Mouse (Mus musculus): ENCODE results near the gene Mycbpap. TPM values are rescaled to one million over a fixed set of nuclear protein-coding genes. Genes with fewer than 3 reads are reported as not detected.
A peak's percentile ranks its signal among the peaks of the same experiment; 100 is the strongest.

The Mycbpap gene
- polyA plus RNA-seq, 1 experiment = 0.02 TPM

- Histone ChIP-seq H3ac (ENCODE audit: control insufficient read depth, insufficient read length) (no peak overlapping the region), H3K36me3 (ENCODE audit: control insufficient read depth, insufficient read depth) (no peaks in the 10 kb centered on the region), H3K4me2 (ENCODE audit: low read depth) (no peak overlapping the region), H3K4me3 (no peak overlapping the region), H3K79me2 (ENCODE audit: control insufficient read depth, insufficient read depth) (no peaks in the 10 kb centered on the region), H3K27me3 (ENCODE audit: control insufficient read depth, insufficient read depth, insufficient read length) (peaks cover 20% of the 10 kb centered on the region)
- TF ChIP-seq REST (IDR thresholded peaks at IDR 0.05; ENCODE audit: insufficient read depth, insufficient read length) (no peak), E2F4 (IDR thresholded peaks at IDR 0.05; ENCODE audit: insufficient read depth) (no peak), SRF (IDR thresholded peaks at IDR 0.05; ENCODE audit: control insufficient read depth, insufficient read length, low read depth) (no peak), TCF3 (IDR thresholded peaks at IDR 0.05; ENCODE audit: insufficient read length, low read depth) (no peak), POLR2AphosphoS2 (IDR thresholded peaks at IDR 0.05; ENCODE audit: insufficient read length, low read depth) (no peak), CEBPB (IDR thresholded peaks at IDR 0.05; ENCODE audit: insufficient read depth, poor library complexity, severe bottlenecking) (no peak), MYOD1 (IDR thresholded peaks at IDR 0.05; ENCODE audit: control insufficient read depth in 1 of 3, insufficient read length in 2 of 3, low read depth in 2 of 3) (no peak), MYOG (IDR thresholded peaks at IDR 0.05; ENCODE audit: control insufficient read depth in 1 of 3, insufficient read depth in 1 of 3, insufficient read length in 2 of 3, low read depth in 2 of 3) (no peak), MAX (IDR thresholded peaks at IDR 0.05; ENCODE audit: low read depth) (no peak), USF1 (IDR thresholded peaks at IDR 0.05; ENCODE audit: low read depth) (no peak)
These were observed 29.8 kb downstream of the Mycbpap start for GRCm38 (mm10) chr11:94491749-94492099.

GRCm38 (mm10) chr11:94491035-94491748 is 30.4 kb downstream of the Mycbpap start:
- peaks cover 22% of the 10 kb centered on the region for H3K27me3 ChIP-seq (ENCODE audit: control insufficient read depth, insufficient read depth, insufficient read length)
- H3K4me3 ChIP-seq = no peak overlapping the region
- TF ChIP-seq REST (IDR thresholded peaks at IDR 0.05; ENCODE audit: insufficient read depth, insufficient read length) (no peak), MAX (IDR thresholded peaks at IDR 0.05; ENCODE audit: low read depth) (no peak), USF1 (IDR thresholded peaks at IDR 0.05; ENCODE audit: low read depth) (no peak), E2F4 (IDR thresholded peaks at IDR 0.05; ENCODE audit: insufficient read depth) (no peak), POLR2AphosphoS2 (IDR thresholded peaks at IDR 0.05; ENCODE audit: insufficient read length, low read depth) (no peak), TCF3 (IDR thresholded peaks at IDR 0.05; ENCODE audit: insufficient read length, low read depth) (no peak), CEBPB (IDR thresholded peaks at IDR 0.05; ENCODE audit: insufficient read depth, poor library complexity, severe bottlenecking) (no peak), TCF12 (IDR thresholded peaks at IDR 0.05; ENCODE audit: insufficient read depth, poor library complexity, severe bottlenecking) (no peak)
- H3K79me2 ChIP-seq (ENCODE audit: control insufficient read depth, insufficient read depth) = no peaks in the 10 kb centered on the region
- H3K36me3 ChIP-seq (ENCODE audit: control insufficient read depth, insufficient read depth) = no peaks in the 10 kb centered on the region
- H3K4me2 ChIP-seq (ENCODE audit: low read depth) = peak overlapping the region; percentile 12
- no peak overlapping the region for H3ac ChIP-seq (ENCODE audit: control insufficient read depth, insufficient read length)

GRCm38 (mm10) chr11:94489745-94490144 is 31.8 kb downstream of the Mycbpap start:
- no peak overlapping the region for H3K4me3 ChIP-seq
- H3K36me3 ChIP-seq (ENCODE audit: control insufficient read depth, insufficient read depth) = no peaks in the 10 kb centered on the region
- no peaks in the 10 kb centered on the region for H3K79me2 ChIP-seq (ENCODE audit: control insufficient read depth, insufficient read depth)
- TF ChIP-seq CEBPB (IDR thresholded peaks at IDR 0.05; ENCODE audit: insufficient read depth, poor library complexity, severe bottlenecking) (no peak), MAX (IDR thresholded peaks at IDR 0.05; ENCODE audit: low read depth) (no peak), USF1 (IDR thresholded peaks at IDR 0.05; ENCODE audit: low read depth) (no peak)
- no peak overlapping the region for H3ac ChIP-seq (ENCODE audit: control insufficient read depth, insufficient read length)
- peaks cover 35% of the 10 kb centered on the region for H3K27me3 ChIP-seq (ENCODE audit: control insufficient read depth, insufficient read depth, insufficient read length)
- H3K4me2 ChIP-seq (ENCODE audit: low read depth) = no peak overlapping the region

- TF ChIP-seq POLR2AphosphoS2 (IDR thresholded peaks at IDR 0.05; ENCODE audit: insufficient read length, low read depth) = no peak
- TF ChIP-seq TCF12 (IDR thresholded peaks at IDR 0.05; ENCODE audit: insufficient read depth, poor library complexity, severe bottlenecking) = no peak
- no peak for TF ChIP-seq MAX (IDR thresholded peaks at IDR 0.05; ENCODE audit: low read depth)
- TF ChIP-seq USF1 (IDR thresholded peaks at IDR 0.05; ENCODE audit: low read depth) = no peak
- TF ChIP-seq MYOD1 (IDR thresholded peaks at IDR 0.05; ENCODE audit: control insufficient read depth in 1 of 3, insufficient read length in 2 of 3, low read depth in 2 of 3) = no peak
- TF ChIP-seq E2F4 (IDR thresholded peaks at IDR 0.05; ENCODE audit: insufficient read depth) = no peak
- TF ChIP-seq MYOG (IDR thresholded peaks at IDR 0.05; ENCODE audit: control insufficient read depth in 1 of 3, insufficient read depth in 1 of 3, insufficient read length in 2 of 3, low read depth in 2 of 3) = no peak
- no peak for TF ChIP-seq CEBPB (IDR thresholded peaks at IDR 0.05; ENCODE audit: insufficient read depth, poor library complexity, severe bottlenecking)
- H3K4me2 ChIP-seq (ENCODE audit: low read depth) = no peak overlapping the region
- no peaks in the 10 kb centered on the region for H3K79me2 ChIP-seq (ENCODE audit: control insufficient read depth, insufficient read depth)
- no peaks in the 10 kb centered on the region for H3K36me3 ChIP-seq (ENCODE audit: control insufficient read depth, insufficient read depth)
- no peak overlapping the region for H3K4me3 ChIP-seq
- H3ac ChIP-seq (ENCODE audit: control insufficient read depth, insufficient read length) = no peak overlapping the region
- peaks cover 41% of the 10 kb centered on the region for H3K27me3 ChIP-seq (ENCODE audit: control insufficient read depth, insufficient read depth, insufficient read length)
These were observed 32.6 kb downstream of the Mycbpap start for GRCm38 (mm10) chr11:94488767-94489533.

- no peak within 1 kb of the TSS for H3K4me3 ChIP-seq
- TF ChIP-seq TCF3 (IDR thresholded peaks at IDR 0.05; ENCODE audit: insufficient read length, low read depth) (no peak), CEBPB (IDR thresholded peaks at IDR 0.05; ENCODE audit: insufficient read depth, poor library complexity, severe bottlenecking) (no peak), MAX (IDR thresholded peaks at IDR 0.05; ENCODE audit: low read depth) (no peak), SRF (IDR thresholded peaks at IDR 0.05; ENCODE audit: control insufficient read depth, insufficient read length, low read depth) (no peak), POLR2A (IDR thresholded peaks at IDR 0.05; ENCODE audit: insufficient read length, low read depth) (no peak), MYOG (IDR thresholded peaks at IDR 0.05; ENCODE audit: control insufficient read depth in 1 of 3, insufficient read depth in 1 of 3, insufficient read length in 2 of 3, low read depth in 2 of 3) (no peak), USF1 (IDR thresholded peaks at IDR 0.05; ENCODE audit: low read depth) (no peak), E2F4 (IDR thresholded peaks at IDR 0.05; ENCODE audit: insufficient read depth) (no peak), POLR2AphosphoS2 (IDR thresholded peaks at IDR 0.05; ENCODE audit: insufficient read length, low read depth) (no peak), TCF12 (IDR thresholded peaks at IDR 0.05; ENCODE audit: insufficient read depth, poor library complexity, severe bottlenecking) (no peak)
- peaks cover 49% of the 10 kb centered on the region for H3K27me3 ChIP-seq (ENCODE audit: control insufficient read depth, insufficient read depth, insufficient read length)
These were observed 35.5 kb downstream of the Mycbpap start, which contains the start of gene Spata20 for GRCm38 (mm10) chr11:94486001-94486400. Gene Spata20, minus strand, starts transcription at chr11:94486179.

More at GRCm38 (mm10) chr11:94486001-94486400, 35.5 kb downstream of the Mycbpap start, which contains the start of gene Spata20:
- Histone ChIP-seq H3ac (ENCODE audit: control insufficient read depth, insufficient read length) (no peak within 1 kb of the TSS), H3K79me2 (ENCODE audit: control insufficient read depth, insufficient read depth) (no peaks in the 10 kb centered on the region), H3K4me2 (ENCODE audit: low read depth) (no peak within 1 kb of the TSS), H3K36me3 (ENCODE audit: control insufficient read depth, insufficient read depth) (no peaks in the 10 kb centered on the region)
